Mouse (Mus musculus) gastrocnemius, postnatal 4 days (tissue): ENCODE measurements at regions not wholly inside any gene's neighbourhood (a gene's known extent, or its start where the extent isn't known, plus 50 kb on each side); places are given as distances from the start of the nearest gene placed in this dataset.

Experiments
- DNase-seq, 2 experiments: peaks; one replicate each; pipeline ENCODE4 v3.0.0; 2021 to 2022; ENCODE audit warnings: low spot score in 2 of 2, mixed read lengths in 2 of 2

GRCm38 (mm10) chr4:89505368-89505819, 173.8 kb upstream of the Dmrta1 start:
- no peak for DNase-seq

GRCm38 (mm10) chr4:89500232-89500631, 179.0 kb upstream of the Dmrta1 start:
- no peak for DNase-seq

- DNase-seq, result no peak
Measured at GRCm38 (mm10) chr4:89490947-89491346, 180.1 kb upstream of the Cdkn2b start.

- DNase-seq, result no peak
Measured at GRCm38 (mm10) chr4:89487416-89488165, 176.8 kb upstream of the Cdkn2b start.

DNA sequence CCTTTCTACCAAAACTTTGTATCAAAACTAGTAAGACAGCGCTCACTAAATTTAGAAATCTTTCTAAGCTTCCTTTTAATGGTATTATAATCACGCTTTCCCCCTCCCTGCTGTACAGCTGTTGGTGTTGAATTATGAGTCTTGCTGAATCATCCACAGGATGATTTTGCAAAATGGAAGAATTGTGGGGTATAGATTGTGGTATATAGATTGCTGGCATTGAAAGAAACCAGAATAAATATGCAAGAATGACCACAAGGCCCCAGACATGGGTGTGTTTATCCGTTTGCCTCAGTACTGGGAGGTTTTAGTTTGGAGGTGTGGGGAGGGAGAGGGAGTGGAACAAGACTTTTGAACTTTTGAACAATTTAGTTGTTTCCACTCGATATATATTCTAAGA, 176.1 kb upstream of the Cdkn2b start:
- DNase-seq, result no peak

DNA sequence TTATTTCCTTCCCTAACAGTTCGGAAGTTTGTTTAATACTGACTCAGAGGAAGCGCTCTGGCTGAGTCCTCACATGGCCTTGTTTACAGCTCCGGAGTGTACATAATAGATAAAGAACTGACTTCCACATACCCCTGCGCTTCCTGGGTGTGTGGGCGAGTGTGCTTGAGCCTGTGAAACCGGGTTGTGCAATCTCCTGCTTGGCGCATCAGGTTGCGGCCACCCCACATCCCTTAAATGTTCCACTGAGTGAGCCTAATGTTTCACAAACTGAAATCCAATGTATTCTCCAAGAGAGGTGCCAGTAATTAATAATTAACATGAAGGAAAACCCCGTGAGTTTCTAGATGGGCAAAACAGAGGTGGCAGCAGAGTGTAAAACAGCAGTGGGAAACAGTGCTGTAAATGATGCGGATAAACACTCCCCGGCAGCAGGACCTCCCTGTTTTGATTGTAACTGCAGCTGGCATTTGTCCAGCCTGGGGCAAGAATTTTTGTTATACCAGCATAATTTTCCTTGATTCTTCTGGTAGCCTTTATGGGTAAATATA, 175.2 kb upstream of the Cdkn2b start:
- DNase-seq, result no peak

DNA sequence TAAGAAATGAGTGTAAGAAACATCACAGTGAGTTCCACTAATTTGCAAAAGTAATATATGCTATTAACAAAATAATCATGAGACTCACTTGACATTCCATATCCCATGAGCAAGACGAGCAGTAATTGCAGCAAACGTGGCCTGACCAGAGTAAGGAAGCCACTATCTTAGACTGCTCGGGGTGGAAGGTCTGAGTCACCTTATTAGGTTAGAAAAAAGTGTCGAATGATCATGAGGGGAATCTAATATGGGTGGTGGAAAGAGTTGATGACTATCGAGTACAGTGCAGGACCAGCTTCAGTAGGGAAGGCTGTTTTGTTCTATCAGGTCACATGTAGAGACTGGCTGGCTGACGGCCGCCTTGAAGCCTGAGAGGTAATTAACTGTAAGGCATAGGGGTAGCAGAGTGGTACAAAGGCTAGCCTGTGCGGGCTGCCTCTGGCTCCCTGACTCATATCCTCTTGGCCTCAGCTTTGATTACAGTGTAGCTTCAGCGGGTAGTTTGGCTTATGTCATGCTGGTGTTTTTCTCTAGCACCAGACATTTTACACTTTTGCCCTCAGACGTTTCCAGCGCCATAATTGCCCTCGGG, 167.9 kb upstream of the Cdkn2b start:
- DNase-seq, result no peak

DNA sequence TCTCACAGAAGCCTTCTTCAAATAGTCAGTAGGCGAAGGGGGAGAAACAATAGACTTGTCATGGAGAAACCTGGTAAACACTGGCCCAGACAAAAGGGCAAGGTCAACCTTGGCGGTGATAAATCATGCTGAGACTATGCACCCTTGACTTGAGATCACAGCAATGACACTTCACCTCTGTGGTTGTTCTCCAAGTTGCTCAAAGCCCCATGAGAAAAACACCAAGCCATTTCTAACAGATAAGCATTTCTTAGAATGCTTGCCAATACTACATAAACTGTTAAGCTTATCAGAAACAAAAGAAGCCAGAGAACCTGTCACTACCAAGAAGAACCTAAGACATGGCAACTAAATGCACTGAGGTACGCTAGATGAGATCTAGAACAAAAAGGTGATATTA, 165.0 kb upstream of the Cdkn2b start:
- DNase-seq, result no peak

DNA sequence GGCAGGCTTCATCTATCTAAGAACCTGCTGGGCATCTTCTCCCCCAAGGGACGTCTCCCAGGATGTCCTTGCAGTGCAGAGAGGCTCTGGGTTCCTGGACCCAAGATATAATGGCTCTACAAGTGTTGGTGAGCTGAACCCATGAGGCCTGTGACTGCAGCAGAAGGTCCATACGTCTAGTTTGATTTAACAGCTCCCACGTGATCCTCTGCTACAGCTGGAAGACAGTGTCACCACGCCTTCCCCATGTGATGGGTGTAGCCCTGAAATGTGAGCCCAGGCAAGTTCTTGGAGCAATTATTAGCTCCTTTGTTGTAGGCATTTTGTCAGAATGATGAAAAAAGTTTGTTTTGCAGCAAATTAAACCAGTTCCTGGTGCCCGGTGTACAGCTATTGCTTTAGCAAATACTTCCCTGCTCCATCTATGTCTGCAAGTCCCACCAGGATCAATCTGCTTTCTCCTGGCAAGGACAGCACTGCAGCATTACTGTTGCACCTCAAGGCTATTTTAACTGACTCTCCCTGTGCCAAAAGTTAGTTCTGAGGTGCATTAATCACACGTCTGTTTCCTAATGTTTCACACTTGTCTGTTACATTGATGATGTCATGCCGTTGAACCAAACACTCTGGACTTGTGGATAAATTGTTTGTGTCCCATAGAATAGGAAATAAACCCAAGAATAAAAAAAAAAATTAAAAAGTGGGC, 164.2 kb upstream of the Cdkn2b start:
- DNase-seq, result no peak

DNA sequence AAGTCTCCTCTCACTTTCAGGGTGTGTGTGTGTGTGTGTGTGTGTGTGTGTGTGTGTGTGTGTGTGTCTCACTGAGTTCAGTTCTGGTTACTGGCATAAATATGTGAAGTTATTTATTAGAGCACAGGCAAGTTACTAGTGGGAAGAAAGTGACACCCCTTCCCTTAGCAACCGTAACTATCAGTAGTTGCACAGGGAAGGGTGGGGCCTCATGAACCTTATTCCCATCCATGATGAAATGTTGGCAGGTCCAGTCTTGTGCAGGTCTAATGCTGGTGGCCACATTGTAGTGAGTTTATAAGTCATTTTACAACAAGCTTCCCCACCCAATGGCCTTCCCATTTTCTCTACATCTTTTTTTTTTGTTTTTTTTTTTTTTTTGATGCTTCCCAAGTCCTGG, 160.6 kb upstream of the Cdkn2b start:
- DNase-seq, result no peak

DNA sequence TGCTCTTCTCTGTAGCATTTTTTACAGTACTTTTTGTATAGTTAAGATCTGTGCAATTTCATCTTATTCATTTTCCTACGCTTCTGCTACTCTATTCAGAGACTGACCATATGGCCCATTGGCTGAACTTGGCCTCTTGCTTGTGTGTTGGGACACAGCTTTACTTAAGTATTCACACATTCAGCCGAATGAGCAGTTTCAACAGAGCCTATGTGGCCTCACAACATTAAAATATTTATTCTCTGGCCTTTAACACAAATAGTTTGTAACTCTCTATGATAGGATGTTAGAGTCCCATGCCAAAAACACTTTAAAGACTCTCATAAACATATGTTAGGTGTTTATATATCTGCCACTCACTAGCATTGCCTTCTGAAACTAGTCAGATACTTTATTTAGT, 159.9 kb upstream of the Cdkn2b start:
- no peak for DNase-seq

DNA sequence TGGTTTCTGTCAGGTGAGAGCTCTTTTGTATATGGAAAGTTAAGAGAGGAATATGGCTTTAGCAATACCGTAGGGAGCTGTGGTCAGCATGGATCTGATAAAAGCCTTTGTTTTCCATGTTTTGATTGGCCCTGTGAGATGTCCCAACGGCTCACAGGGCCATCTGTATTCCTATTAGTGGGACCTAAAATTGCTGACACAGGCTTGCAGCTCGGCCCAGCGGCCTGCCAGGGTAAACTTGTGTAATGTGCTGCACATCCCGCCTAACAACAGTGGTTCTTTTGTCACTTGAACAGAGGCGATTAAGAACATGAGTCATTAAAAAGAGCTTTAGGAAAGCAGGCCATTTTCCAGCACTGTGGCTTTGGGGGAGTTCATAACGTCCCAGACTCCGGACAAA, 159.0 kb upstream of the Cdkn2b start:
- DNase-seq, result no peak

GRCm38 (mm10) chr4:89469406-89469805, 158.6 kb upstream of the Cdkn2b start:
- DNase-seq, result no peak

- DNase-seq, result no peak
Measured at GRCm38 (mm10) chr4:89466766-89467165, 155.9 kb upstream of the Cdkn2b start.

- DNase-seq, result no peak
Measured at GRCm38 (mm10) chr4:89463121-89463520, 152.3 kb upstream of the Cdkn2b start.

- DNase-seq, result no peak
Measured at GRCm38 (mm10) chr4:89460170-89460762, 149.4 kb upstream of the Cdkn2b start.

DNA sequence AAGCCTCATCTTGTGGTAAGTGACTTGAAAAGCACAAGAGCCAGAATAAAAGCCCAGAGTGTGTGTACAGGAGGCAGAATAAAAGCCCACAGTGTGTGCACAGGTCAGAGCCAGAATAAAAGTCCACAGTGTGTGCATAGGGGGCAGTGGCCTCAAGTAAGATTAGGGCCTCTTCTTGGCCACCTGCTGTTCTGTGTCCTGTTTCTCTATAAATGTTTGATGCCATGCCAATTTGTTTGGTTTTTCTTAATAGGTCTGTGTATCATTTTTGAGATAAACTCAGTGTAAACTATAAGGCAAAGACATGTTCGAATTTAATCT, 148.5 kb upstream of the Cdkn2b start:
- DNase-seq, result no peak

DNA sequence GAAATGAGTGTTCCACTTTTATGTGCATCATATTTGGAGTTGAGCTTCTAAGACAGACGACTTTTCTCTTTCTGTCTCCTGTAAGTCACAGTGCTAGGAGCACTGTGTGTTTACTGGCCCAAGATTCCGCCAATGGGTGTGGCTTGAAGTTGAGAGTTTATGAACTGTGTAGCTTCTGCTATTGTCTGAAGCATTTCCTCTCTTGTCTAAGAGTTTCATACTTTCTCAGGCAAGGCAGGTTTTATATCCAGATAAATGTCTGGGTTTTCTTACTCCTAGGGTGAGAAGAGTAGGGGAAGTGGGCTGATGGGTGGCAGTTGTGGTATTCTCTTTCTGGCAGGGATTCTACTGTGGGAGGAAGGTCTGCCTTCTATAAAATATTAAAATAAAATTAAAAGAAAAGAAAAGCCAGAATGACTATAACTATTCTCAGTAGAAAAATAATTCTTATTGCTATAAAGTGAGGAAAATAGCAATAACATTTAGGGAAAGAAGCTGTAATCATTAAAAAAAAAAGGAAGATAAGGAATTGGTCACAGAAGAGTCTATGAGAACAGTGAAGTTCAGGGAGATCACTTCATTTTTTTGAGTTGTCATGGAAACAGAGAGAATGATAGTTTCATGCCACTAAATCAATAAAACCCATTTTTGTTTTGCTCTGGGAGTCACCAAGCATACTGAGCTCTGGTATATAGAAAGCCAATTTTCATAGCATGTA, 147.9 kb upstream of the Cdkn2b start:
- no peak for DNase-seq

- no peak for DNase-seq
Measured at GRCm38 (mm10) chr4:89457861-89458260, 147.0 kb upstream of the Cdkn2b start.

DNA sequence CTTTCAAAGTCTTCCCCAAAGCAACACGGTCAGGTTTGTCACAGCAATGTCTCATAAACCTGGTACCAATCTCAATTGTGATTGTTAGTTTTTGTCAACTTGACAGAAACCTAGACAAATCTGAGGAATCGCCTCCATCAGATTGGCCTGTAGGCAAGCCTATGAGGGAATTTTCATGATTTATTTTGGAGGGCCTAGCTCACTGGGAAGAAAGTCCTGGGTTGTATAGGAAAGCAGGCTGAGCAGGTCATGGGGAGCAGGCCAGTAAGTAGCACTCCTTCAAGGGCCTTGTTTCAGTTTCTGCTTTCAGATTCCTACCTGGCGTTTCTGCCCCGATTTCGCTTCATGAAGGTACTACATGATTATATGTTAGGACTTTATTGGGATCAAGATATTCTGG, 144.1 kb upstream of the Cdkn2b start:
- no peak for DNase-seq

GRCm38 (mm10) chr4:89453051-89453450, 142.2 kb upstream of the Cdkn2b start:
- DNase-seq, result no peak
